Mouse (Mus musculus) forebrain, embryonic 16.5 days (tissue): ENCODE measurements around the gene Mrpl38. TPM values are rescaled to one million over a fixed set of nuclear protein-coding genes. Genes with fewer than 3 reads are reported as not detected.
A peak's percentile ranks its signal among the peaks of the same experiment; 100 is the strongest.

ENCODE experiments used
- ATAC-seq: fragments of 200-750 bp; cut with Nextera tagmentation; 2 replicates; pipeline ENCODE4 v1.8.0; 2017; ENCODE audit warnings: mild to moderate bottlenecking, moderate library complexity
- H3K27ac ChIP-seq: fragments of 300-500 bp; sonication (generic); 2 replicates; pipeline ENCODE4 v1.5.1; 2014; ENCODE audit warnings: low read length, control low read depth
- H3K27me3 ChIP-seq: fragments of 300-500 bp; sonication (generic); replicated peaks from 2 replicates; pipeline ENCODE4 v1.6.1; 2014; ENCODE audit warnings: low read length; ENCODE audit not compliant: control insufficient read depth, insufficient read depth
- H3K36me3 ChIP-seq: fragments of 300-500 bp; sonication (generic); 2 replicates; pipeline ENCODE4 v1.6.1; 2014; ENCODE audit not compliant: control insufficient read depth, insufficient read depth
- H3K4me1 ChIP-seq: fragments of 300-500 bp; sonication (generic); replicated peaks from 2 replicates; pipeline ENCODE4 v1.6.1; 2014; ENCODE audit warnings: low read length; ENCODE audit not compliant: control insufficient read depth, insufficient read depth
- H3K4me2 ChIP-seq: fragments of 300-500 bp; sonication (generic); 2 replicates; pipeline ENCODE4 v1.6.1; 2014; ENCODE audit warnings: mild to moderate bottlenecking, low read length, control low read depth
- H3K4me3 ChIP-seq: fragments of 300-500 bp; sonication (generic); replicated peaks from 2 replicates; pipeline ENCODE4 v1.5.1; 2014; ENCODE audit warnings: mild to moderate bottlenecking, low read length, control low read depth
- H3K9ac ChIP-seq: fragments of 300-500 bp; sonication (generic); replicated peaks from 2 replicates; pipeline ENCODE4 v1.6.1; 2014; ENCODE audit warnings: low read depth, low read length, control low read depth
- H3K9me3 ChIP-seq: fragments of 300-500 bp; sonication (generic); 2 replicates; pipeline ENCODE4 v1.6.1; 2016; ENCODE audit warnings: low read length; ENCODE audit not compliant: control insufficient read depth
- WGBS: fragments of 180-500 bp; shearing (Covaris S2); extraction: QIAGEN DNeasy Blood & Tissue Kit; methylation state at CpG from one replicate; pipeline ENCODE4 v1.1.7; 2014; 5-methylcytosine and 5-hydroxymethylcytosine counted together
- polyA plus RNA-seq: library from polyadenylated mRNA; unstranded; fragments of >200 nt; fragmentation: Nextera tagmentation; extraction: Ambion mirVana; gene quantifications from 2 replicates; pipeline ENCODE4 v1.2.1, GENCODE M21; 2015

Gene Mrpl38
- polyA plus RNA-seq, 1 experiment from 2014 or later = 75.2 TPM

GRCm38 (mm10) chr11:116148761-116149221 is 10.1 kb upstream of the Mrpl38 start:
- H3K27ac ChIP-seq = no peak overlapping the region
- H3K36me3 ChIP-seq = peaks cover 51% of the 10 kb centered on the region
- H3K27me3 ChIP-seq = no peaks in the 10 kb centered on the region
- no peak overlapping the region for H3K4me3 ChIP-seq
- no peak overlapping the region for H3K4me2 ChIP-seq
- no peaks in the 10 kb centered on the region for H3K9me3 ChIP-seq
- no peak for ATAC-seq
- WGBS = 72% methylated on average over 20 of the region's 20 CpGs
- no peak overlapping the region for H3K9ac ChIP-seq
- no peaks in the 10 kb centered on the region for H3K4me1 ChIP-seq

GRCm38 (mm10) chr11:116146294-116146985 is 7.8 kb upstream of the Mrpl38 start:
- no peaks in the 10 kb centered on the region for H3K4me1 ChIP-seq
- H3K4me2 ChIP-seq = no peak overlapping the region
- ATAC-seq = peak; percentile 63; the same call in 1 of the 2 replicates
- H3K27ac ChIP-seq = no peak overlapping the region
- H3K9me3 ChIP-seq = no peaks in the 10 kb centered on the region
- WGBS = 75% methylated on average over 25 of the region's 25 CpGs
- H3K36me3 ChIP-seq = peaks cover 42% of the 10 kb centered on the region
- no peaks in the 10 kb centered on the region for H3K27me3 ChIP-seq
- H3K4me3 ChIP-seq = no peak overlapping the region
- 0 out of 2 replicates have a peak overlapping the region, but pooled peaks have one; percentile 3 for H3K9ac ChIP-seq

- no peak overlapping the region for H3K4me2 ChIP-seq
- WGBS = 51% methylated on average over 17 of the region's 18 CpGs
- no peak overlapping the region for H3K4me3 ChIP-seq
- H3K36me3 ChIP-seq = peaks cover 34% of the 10 kb centered on the region
- H3K4me1 ChIP-seq = no peaks in the 10 kb centered on the region
- H3K27ac ChIP-seq = peak overlapping the region; percentile 53
- H3K9me3 ChIP-seq = no peaks in the 10 kb centered on the region
- H3K9ac ChIP-seq = 0 out of 2 replicates have a peak overlapping the region, but pooled peaks have one; percentile 3
- peak; percentile 18; the same call in 1 of the 2 replicates for ATAC-seq
- no peaks in the 10 kb centered on the region for H3K27me3 ChIP-seq
Measured at GRCm38 (mm10) chr11:116145481-116146293, 7.0 kb upstream of the Mrpl38 start.

- no peak overlapping the region for H3K27ac ChIP-seq
- H3K9me3 ChIP-seq = no peaks in the 10 kb centered on the region
- H3K27me3 ChIP-seq = no peaks in the 10 kb centered on the region
- no peak overlapping the region for H3K4me3 ChIP-seq
- 89% methylated on average over 3 of the region's 3 CpGs for WGBS
- no peak for ATAC-seq
- H3K4me1 ChIP-seq = no peaks in the 10 kb centered on the region
- H3K36me3 ChIP-seq = peaks cover 27% of the 10 kb centered on the region
- H3K9ac ChIP-seq = no peak overlapping the region
- H3K4me2 ChIP-seq = no peak overlapping the region
Measured at GRCm38 (mm10) chr11:116143468-116143867, 4.8 kb upstream of the Mrpl38 start.

- no peak for ATAC-seq
- 72% methylated on average over 10 of the region's 10 CpGs for WGBS
- H3K36me3 ChIP-seq = peaks cover 22% of the 10 kb centered on the region
Measured at GRCm38 (mm10) chr11:116142211-116142991, 3.7 kb upstream of the Mrpl38 start.

GRCm38 (mm10) chr11:116138096-116138467 is 586 bp downstream of the Mrpl38 start:
- no peak for ATAC-seq
- H3K4me2 ChIP-seq = peak overlapping the region; percentile 61

More at GRCm38 (mm10) chr11:116142211-116142991, 3.7 kb upstream of the Mrpl38 start:
- Histone ChIP-seq H3K9me3 (no peaks in the 10 kb centered on the region), H3K9ac (no peak overlapping the region), H3K27ac (no peak overlapping the region), H3K4me2 (no peak overlapping the region), H3K4me1 (peaks cover 7% of the 10 kb centered on the region; the same call in 1 of the 2 replicates), H3K4me3 (no peak overlapping the region), H3K27me3 (no peaks in the 10 kb centered on the region)

GRCm38 (mm10) chr11:116134171-116134570 is 4.5 kb downstream of the Mrpl38 start:
- no peak overlapping the region for H3K9ac ChIP-seq
- H3K36me3 ChIP-seq = no peaks in the 10 kb centered on the region; the same call in 1 of the 2 replicates
- 94% methylated on average over 10 of the region's 10 CpGs for WGBS
- no peak overlapping the region for H3K27ac ChIP-seq
- no peak for ATAC-seq
- peaks cover 23% of the 10 kb centered on the region for H3K4me1 ChIP-seq
- no peaks in the 10 kb centered on the region for H3K27me3 ChIP-seq
- no peak overlapping the region for H3K4me2 ChIP-seq
- H3K9me3 ChIP-seq = no peaks in the 10 kb centered on the region
- H3K4me3 ChIP-seq = no peak overlapping the region

More at GRCm38 (mm10) chr11:116138096-116138467, 586 bp downstream of the Mrpl38 start:
- no peaks in the 10 kb centered on the region for H3K9me3 ChIP-seq
- no peaks in the 10 kb centered on the region for H3K27me3 ChIP-seq
- H3K4me1 ChIP-seq = peaks cover 9% of the 10 kb centered on the region; the same call in 1 of the 2 replicates
- peak overlapping the region; percentile 60 for H3K27ac ChIP-seq
- H3K9ac ChIP-seq = peak overlapping the region; percentile 85
- H3K4me3 ChIP-seq = peak overlapping the region; percentile 89
- WGBS = 1% methylated on average over 20 of the region's 20 CpGs
- H3K36me3 ChIP-seq = peaks cover 5% of the 10 kb centered on the region; the same call in 1 of the 2 replicates

GRCm38 (mm10) chr11:116133497-116133896 is 5.2 kb downstream of the Mrpl38 start:
- no peaks in the 10 kb centered on the region for H3K27me3 ChIP-seq
- 84% methylated on average over 5 of the region's 5 CpGs for WGBS
- H3K4me2 ChIP-seq = no peak overlapping the region
- peaks cover 23% of the 10 kb centered on the region for H3K4me1 ChIP-seq
- no peaks in the 10 kb centered on the region for H3K9me3 ChIP-seq
- no peak overlapping the region for H3K9ac ChIP-seq
- no peak overlapping the region for H3K27ac ChIP-seq
- H3K4me3 ChIP-seq = no peak overlapping the region
- no peak for ATAC-seq
- H3K36me3 ChIP-seq = no peaks in the 10 kb centered on the region; the same call in 1 of the 2 replicates
